Mouse (Mus musculus) lung, embryonic 14.5 days (tissue): ENCODE data around the gene Stpg3. TPM values are rescaled to one million over a fixed set of nuclear protein-coding genes. Genes with fewer than 3 reads are reported as not detected.

Experiments used
- ATAC-seq: fragments of 200-750 bp; cut with Nextera tagmentation; 2 replicates; pipeline ENCODE4 v1.8.0; 2017; ENCODE audit warnings: mild to moderate bottlenecking, moderate TSS enrichment, moderate library complexity; ENCODE audit not compliant: insufficient read depth
- DNase-seq: peaks from one replicate; pipeline ENCODE4 v3.0.0-alpha.2; 2015
- H3K27ac ChIP-seq: fragments of 300-500 bp; sonication (generic); 2 replicates; pipeline ENCODE4 v1.5.1; 2014; ENCODE audit warnings: low read depth, mild to moderate bottlenecking, moderate library complexity
- H3K27me3 ChIP-seq: fragments of 300-500 bp; sonication (generic); 2 replicates; pipeline ENCODE4 v1.6.1; 2014; ENCODE audit warnings: low read length, control low read depth; ENCODE audit not compliant: insufficient read depth
- H3K36me3 ChIP-seq: fragments of 300-500 bp; sonication (generic); 2 replicates; pipeline ENCODE4 v1.6.1; 2014; ENCODE audit warnings: control low read depth; ENCODE audit not compliant: insufficient read depth
- H3K4me1 ChIP-seq: fragments of 300-500 bp; sonication (generic); 2 replicates; pipeline ENCODE4 v1.6.1; 2014; ENCODE audit warnings: antibody characterized with exemption, control low read depth; ENCODE audit not compliant: insufficient read depth
- H3K4me2 ChIP-seq: fragments of 300-500 bp; sonication (generic); 2 replicates; pipeline ENCODE4 v1.6.1; 2014; ENCODE audit warnings: mild to moderate bottlenecking
- H3K4me3 ChIP-seq: fragments of 300-500 bp; sonication (generic); 2 replicates; pipeline ENCODE4 v1.5.1; 2014; ENCODE audit warnings: low read depth, low read length
- H3K9ac ChIP-seq: fragments of 300-500 bp; sonication (generic); 2 replicates; pipeline ENCODE4 v1.6.1; 2014
- H3K9me3 ChIP-seq: fragments of 300-500 bp; sonication (generic); 2 replicates; pipeline ENCODE4 v1.6.1; 2016; ENCODE audit warnings: low read depth, low read length, control low read depth
- CTCF ChIP-seq: IDR thresholded peaks from 2 replicates; pipeline ENCODE4 v1.5.1; 2016; ENCODE audit warnings: antibody characterized with exemption, low read depth
- WGBS: fragments of 180-500 bp; shearing (Covaris S2); extraction: QIAGEN DNeasy Blood & Tissue Kit; methylation state at CpG from one replicate; pipeline ENCODE4 v1.1.7; 2014; 5-methylcytosine and 5-hydroxymethylcytosine counted together
- polyA plus RNA-seq: library from polyadenylated mRNA; unstranded; fragments of >200 nt; fragmentation: Nextera tagmentation; extraction: Ambion mirVana; gene quantifications from 2 replicates; pipeline ENCODE4 v1.2.1, GENCODE M21; 2014

Stpg3 gene
- polyA plus RNA-seq, 1 experiment from 2014 or later = not detected

DNA sequence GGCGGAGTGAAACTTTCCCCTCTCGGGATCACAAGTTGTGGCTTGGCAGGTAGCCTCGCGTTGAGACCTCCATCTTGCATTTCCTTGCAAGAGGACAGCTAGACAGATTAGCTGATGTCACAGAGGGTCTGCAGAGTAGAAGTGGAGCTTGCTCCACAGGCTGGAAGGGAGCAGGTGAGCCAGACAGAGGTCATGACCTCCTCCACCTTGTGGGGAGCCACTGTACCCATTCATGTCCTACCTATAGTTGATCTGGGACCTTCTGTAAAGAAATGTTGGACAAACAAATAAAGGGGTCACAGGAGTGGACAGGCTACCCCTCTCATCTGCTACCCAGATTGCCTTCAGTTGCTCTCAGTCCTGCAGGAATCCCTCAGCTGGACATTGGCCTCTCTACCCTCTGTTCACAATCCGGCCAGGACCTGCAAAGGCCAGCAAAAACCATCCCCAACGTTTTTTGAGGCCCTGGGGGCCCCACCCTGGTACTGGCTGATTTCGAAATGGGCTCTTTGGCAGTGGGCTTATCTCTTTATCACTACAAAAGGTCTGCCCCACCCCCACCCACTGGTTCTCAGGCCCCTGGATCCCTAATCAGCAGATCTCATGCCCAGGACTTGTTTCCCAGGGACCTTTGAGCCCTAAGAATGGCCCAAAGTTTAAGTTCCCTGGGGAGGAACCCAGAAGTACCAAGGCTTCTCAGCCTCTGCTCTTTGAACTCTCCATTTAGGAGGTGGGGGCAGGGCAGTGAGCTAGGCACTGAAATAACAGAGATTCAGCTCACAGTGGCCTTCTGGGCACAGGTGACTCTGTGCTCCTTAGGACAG, 39.4 kb downstream of the Stpg3 start:
- Histone ChIP-seq H3K4me1 (peaks cover 15% of the 10 kb centered on the region), H3K9ac (no peak overlapping the region), H3K27ac (no peak overlapping the region), H3K9me3 (no peaks in the 10 kb centered on the region), H3K36me3 (no peaks in the 10 kb centered on the region), H3K27me3 (peaks cover 22% of the 10 kb centered on the region), H3K4me3 (no peak overlapping the region), H3K4me2 (no peak overlapping the region)
- WGBS = 49% methylated on average over 7 of the region's 7 CpGs
- TF ChIP-seq CTCF = no peak
- ATAC-seq = no peak
- no peak for DNase-seq

DNA sequence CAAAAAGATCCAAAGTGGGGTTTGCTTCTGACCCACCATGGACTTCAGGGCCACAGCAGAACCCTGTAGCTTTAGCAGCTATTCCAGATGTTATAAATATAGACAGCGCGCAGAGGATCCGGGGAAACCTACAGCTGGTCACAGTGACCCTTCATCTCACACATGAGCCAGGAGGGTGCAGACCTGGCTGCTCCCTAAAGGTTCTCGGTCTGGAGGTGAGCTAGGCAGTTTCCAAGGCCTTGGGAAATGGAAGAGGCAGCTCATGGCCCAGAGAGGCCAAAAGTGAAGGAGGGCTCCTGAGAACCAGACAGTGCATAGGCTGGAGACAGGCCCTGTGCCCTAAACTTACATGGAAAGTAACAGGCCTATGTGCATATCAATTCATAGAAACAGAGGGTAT, 40.6 kb downstream of the Stpg3 start:
- ATAC-seq = no peak
- Histone ChIP-seq H3K9me3 (no peaks in the 10 kb centered on the region), H3K9ac (no peak overlapping the region), H3K4me2 (no peak overlapping the region), H3K36me3 (no peaks in the 10 kb centered on the region), H3K4me1 (peaks cover 15% of the 10 kb centered on the region), H3K27me3 (peaks cover 14% of the 10 kb centered on the region), H3K4me3 (no peak overlapping the region), H3K27ac (no peak overlapping the region)
- 88% methylated on average over 4 of the region's 4 CpGs for WGBS
- DNase-seq = no peak
- no peak for TF ChIP-seq CTCF

DNA sequence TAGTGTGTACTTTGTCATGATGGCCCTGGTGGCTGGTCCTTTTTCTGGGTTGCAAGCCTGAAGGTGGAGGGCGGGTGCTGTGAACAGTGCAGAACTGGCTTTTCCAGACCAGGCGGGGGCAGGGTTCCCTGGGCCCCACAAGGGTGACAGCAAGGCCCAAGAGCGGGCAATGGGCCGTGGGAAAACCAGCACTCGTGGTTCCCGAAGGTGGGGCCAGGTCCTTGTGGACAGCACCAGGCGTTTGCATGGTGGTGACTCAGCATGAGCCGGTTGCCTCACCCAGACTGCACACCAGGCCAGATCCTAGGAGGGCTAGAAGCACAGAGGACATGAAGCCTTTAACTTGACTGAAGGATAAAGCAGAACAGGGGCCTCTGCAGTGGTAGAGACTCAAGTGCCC, 41.8 kb downstream of the Stpg3 start:
- peaks cover 8% of the 10 kb centered on the region; the same call in 1 of the 2 replicates for H3K4me1 ChIP-seq
- H3K27me3 ChIP-seq = peaks cover 4% of the 10 kb centered on the region; the same call in 1 of the 2 replicates
- WGBS = 59% methylated on average over 8 of the region's 8 CpGs
- H3K4me2 ChIP-seq = no peak overlapping the region
- H3K36me3 ChIP-seq = no peaks in the 10 kb centered on the region
- H3K9ac ChIP-seq = no peak overlapping the region
- no peak for TF ChIP-seq CTCF
- H3K4me3 ChIP-seq = no peak overlapping the region
- no peak for DNase-seq
- H3K9me3 ChIP-seq = no peaks in the 10 kb centered on the region
- ATAC-seq = no peak
- H3K27ac ChIP-seq = no peak overlapping the region

DNA sequence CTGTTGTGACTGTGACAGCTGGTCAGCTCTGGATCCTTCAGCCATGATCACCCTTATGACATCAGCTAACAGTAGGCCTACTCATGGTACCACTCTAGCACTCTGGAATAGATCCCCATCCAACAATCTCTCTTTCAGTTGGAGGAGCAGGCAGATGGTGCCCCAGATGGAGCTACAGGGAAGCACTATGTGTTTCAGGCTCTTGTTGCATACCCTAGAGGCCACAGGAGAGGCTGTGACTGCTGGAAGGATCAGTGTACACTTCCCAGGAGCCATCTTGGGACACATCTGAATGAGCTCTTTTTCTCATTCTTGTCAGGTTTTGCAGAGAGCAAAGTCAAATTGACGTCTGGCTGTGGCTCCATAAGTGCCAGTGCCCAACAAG, 42.7 kb downstream of the Stpg3 start:
- Histone ChIP-seq H3K9me3 (no peaks in the 10 kb centered on the region), H3K4me1 (0 out of 2 replicates have a peak, but pooled peaks cover 2% of the 10 kb centered on the region), H3K27ac (no peak overlapping the region), H3K4me3 (no peak overlapping the region), H3K27me3 (no peaks in the 10 kb centered on the region), H3K36me3 (no peaks in the 10 kb centered on the region), H3K4me2 (no peak overlapping the region), H3K9ac (no peak overlapping the region)
- no peak for DNase-seq
- no peak for TF ChIP-seq CTCF
- 42% methylated on average over 1 of the region's 1 CpGs for WGBS
- no peak for ATAC-seq

DNA sequence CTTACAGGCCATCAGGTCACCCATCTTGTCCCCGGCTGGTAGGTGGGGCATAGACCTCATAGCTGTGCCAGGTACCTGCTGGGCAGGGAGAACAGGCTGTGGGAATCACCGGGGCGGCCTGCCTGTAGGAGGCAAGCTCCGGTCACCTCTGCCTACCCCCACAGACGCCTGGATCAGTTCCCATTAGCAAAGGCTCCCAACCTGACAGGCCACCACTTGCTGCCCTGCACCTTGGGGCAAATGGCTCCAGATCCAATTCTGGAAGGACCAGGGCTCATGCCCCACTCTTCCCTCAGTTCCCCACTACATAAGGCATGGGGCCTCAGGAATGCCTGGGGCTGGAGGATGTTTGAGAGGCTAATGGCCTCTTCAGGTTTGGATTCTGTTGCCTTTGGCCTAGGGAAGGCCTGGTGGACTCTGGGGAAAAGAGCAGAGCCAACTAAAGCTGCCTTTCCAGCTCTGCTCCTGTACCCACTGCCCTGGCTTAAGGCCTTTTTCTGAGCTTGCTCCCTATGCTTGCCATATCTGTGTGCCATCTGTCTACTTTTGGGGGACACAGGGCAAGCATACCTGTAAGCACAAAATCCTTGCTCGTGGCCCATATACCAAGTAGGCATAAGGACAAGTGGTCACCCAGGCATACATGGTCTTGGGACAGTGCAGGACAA, 43.2 kb downstream of the Stpg3 start:
- Histone ChIP-seq H3K4me2 (no peak overlapping the region), H3K9ac (no peak overlapping the region), H3K9me3 (no peaks in the 10 kb centered on the region), H3K4me1 (no peaks in the 10 kb centered on the region), H3K27ac (no peak overlapping the region), H3K4me3 (no peak overlapping the region), H3K27me3 (no peaks in the 10 kb centered on the region), H3K36me3 (no peaks in the 10 kb centered on the region)
- ATAC-seq (no peak), DNase-seq (no peak)
- WGBS = 74% methylated on average over 6 of the region's 6 CpGs
- TF ChIP-seq CTCF = no peak

DNA sequence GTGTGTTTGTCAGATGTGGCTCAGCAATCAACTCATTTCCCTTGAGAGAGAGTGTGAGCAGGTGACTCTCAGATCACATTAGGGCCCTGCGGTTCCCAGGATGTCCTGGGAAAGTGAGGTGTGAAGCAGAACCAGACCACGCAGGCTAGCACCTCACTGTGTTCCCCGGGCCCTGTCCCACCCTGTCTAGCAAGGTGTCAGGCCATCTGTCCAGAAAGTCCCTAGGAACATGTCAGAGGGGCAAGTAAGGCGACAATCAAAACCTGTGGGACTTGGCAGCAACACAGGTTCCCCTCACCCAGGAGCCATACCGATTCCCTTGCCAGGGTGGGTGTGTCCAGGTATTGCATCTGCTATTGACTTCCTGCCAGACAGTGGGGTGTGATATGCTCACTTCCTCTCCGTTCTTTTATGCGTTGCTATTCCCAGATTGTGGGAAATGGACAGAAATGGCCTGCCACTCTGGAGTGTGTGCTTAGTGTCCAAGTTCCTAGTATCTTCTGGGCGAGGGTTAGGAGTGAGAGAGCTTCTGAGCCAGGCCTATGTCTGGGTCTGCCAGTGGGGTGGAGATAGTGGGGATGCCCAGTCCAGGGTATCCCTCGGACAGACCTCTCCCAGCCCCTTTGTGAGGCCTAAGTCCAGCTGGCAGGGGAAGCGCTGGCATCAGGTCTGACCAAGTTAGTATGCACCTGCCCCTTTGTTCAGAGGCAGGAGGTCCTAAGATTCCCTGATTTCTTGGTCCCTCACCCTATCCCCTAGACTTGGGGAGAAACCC, 43.9 kb downstream of the Stpg3 start:
- Histone ChIP-seq H3K4me2 (no peak overlapping the region), H3K9ac (no peak overlapping the region), H3K36me3 (no peaks in the 10 kb centered on the region), H3K4me3 (no peak overlapping the region), H3K27ac (no peak overlapping the region), H3K4me1 (no peaks in the 10 kb centered on the region), H3K9me3 (no peaks in the 10 kb centered on the region), H3K27me3 (no peaks in the 10 kb centered on the region)
- DNase-seq (no peak), ATAC-seq (no peak)
- WGBS = 55% methylated on average over 10 of the region's 10 CpGs
- no peak for TF ChIP-seq CTCF

DNA sequence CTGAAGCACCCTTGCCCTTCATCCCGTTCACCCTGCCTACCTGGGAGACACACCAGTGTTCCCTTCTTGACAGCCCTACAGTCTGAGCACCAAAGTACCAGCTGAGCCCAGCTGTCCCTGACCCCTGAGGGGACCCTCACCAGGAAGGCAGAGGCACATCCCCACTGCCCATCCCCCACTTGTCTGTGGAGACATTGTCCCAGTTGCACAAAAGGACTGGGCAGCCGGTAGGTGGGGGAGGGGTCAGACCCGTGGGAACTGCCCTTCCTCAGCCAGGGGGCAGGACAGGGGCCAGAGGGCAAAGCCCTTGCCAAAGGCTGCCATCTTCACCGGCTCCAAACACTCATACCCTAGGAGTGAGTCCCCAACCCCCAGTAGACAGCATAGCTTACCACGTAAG, 44.7 kb downstream of the Stpg3 start:
- Histone ChIP-seq H3K9ac (no peak overlapping the region), H3K4me2 (no peak overlapping the region), H3K4me3 (no peak overlapping the region), H3K36me3 (no peaks in the 10 kb centered on the region), H3K9me3 (no peaks in the 10 kb centered on the region), H3K27me3 (no peaks in the 10 kb centered on the region), H3K27ac (no peak overlapping the region), H3K4me1 (no peaks in the 10 kb centered on the region)
- no peak for TF ChIP-seq CTCF
- 28% methylated on average over 5 of the region's 5 CpGs for WGBS
- no peak for ATAC-seq
- DNase-seq = no peak
